Mouse (Mus musculus) embryonic facial prominence, embryonic 14.5 days (tissue): ENCODE data around the gene Llph. TPM values are rescaled to one million over a fixed set of nuclear protein-coding genes. Genes with fewer than 3 reads are reported as not detected.
"Not testable (repeated sequence)": the region's sequence is repeated elsewhere in the genome, so short reads cannot be mapped to it uniquely, and the experiment has no call there.

Experiments
- ATAC-seq: fragments of 200-750 bp; cut with Nextera tagmentation; 2 replicates; pipeline ENCODE4 v1.8.0; 2017; ENCODE audit warnings: low read depth, moderate number of reproducible peaks, moderate TSS enrichment
- DNase-seq: peaks from one replicate; pipeline ENCODE4 v3.0.0-alpha.2; 2015; ENCODE audit warnings: low spot score
- H3K27ac ChIP-seq: fragments of 300-500 bp; sonication (generic); replicated peaks from 2 replicates; pipeline ENCODE4 v1.5.1; 2014; ENCODE audit warnings: low read depth, mild to moderate bottlenecking, low read length, moderate library complexity
- H3K27me3 ChIP-seq: fragments of 300-500 bp; sonication (generic); replicated peaks from 2 replicates; pipeline ENCODE4 v1.6.1; 2014; ENCODE audit warnings: low read length; ENCODE audit not compliant: control insufficient read depth, insufficient read depth
- H3K36me3 ChIP-seq: fragments of 300-500 bp; sonication (generic); 2 replicates; pipeline ENCODE4 v1.6.1; 2014; ENCODE audit warnings: low read length, mixed read lengths; ENCODE audit not compliant: control insufficient read depth, insufficient read depth
- H3K4me1 ChIP-seq: fragments of 300-500 bp; sonication (generic); 2 replicates; pipeline ENCODE4 v1.6.1; 2014; ENCODE audit warnings: antibody characterized with exemption, low read length; ENCODE audit not compliant: control insufficient read depth, insufficient read depth
- H3K4me2 ChIP-seq: fragments of 300-500 bp; sonication (generic); 2 replicates; pipeline ENCODE4 v1.6.1; 2014; ENCODE audit warnings: low read depth, mild to moderate bottlenecking, low read length, moderate library complexity, mixed read lengths
- H3K4me3 ChIP-seq: fragments of 300-500 bp; sonication (generic); 2 replicates; pipeline ENCODE4 v1.5.1; 2014; ENCODE audit warnings: low read depth, mild to moderate bottlenecking, low read length
- H3K9ac ChIP-seq: fragments of 300-500 bp; sonication (generic); 2 replicates; pipeline ENCODE4 v1.6.1; 2014; ENCODE audit warnings: low read depth, mild to moderate bottlenecking, low read length, moderate library complexity, mixed read lengths
- H3K9me3 ChIP-seq: fragments of 300-500 bp; sonication (generic); 2 replicates; pipeline ENCODE4 v1.6.1; 2016; ENCODE audit warnings: low read length; ENCODE audit not compliant: control insufficient read depth
- WGBS: fragments of 180-500 bp; shearing (Covaris S2); extraction: QIAGEN DNeasy Blood & Tissue Kit; methylation state at CpG from one replicate; pipeline ENCODE4 v1.1.7; 2014; 5-methylcytosine and 5-hydroxymethylcytosine counted together
- polyA plus RNA-seq: library from polyadenylated mRNA; unstranded; fragments of >200 nt; fragmentation: Nextera tagmentation; extraction: Ambion mirVana; gene quantifications from 2 replicates; pipeline ENCODE4 v1.2.1, GENCODE M21; 2014

The Llph gene
- polyA plus RNA-seq, 1 experiment from 2014 or later = 44.4 TPM

- Histone ChIP-seq H3K9ac (peak overlapping the region; percentile 84), H3K4me2 (peak overlapping the region; percentile 58), H3K4me3 (peak overlapping the region; percentile 98), H3K9me3 (peaks cover 3% of the 10 kb centered on the region; the same call in 1 of the 2 replicates), H3K27ac (no peak overlapping the region), H3K4me1 (no peaks in the 10 kb centered on the region), H3K36me3 (no peaks in the 10 kb centered on the region; the same call in 1 of the 2 replicates), H3K27me3 (no peaks in the 10 kb centered on the region)
- DNase-seq (no peak), ATAC-seq (no peak)
- WGBS = 49% methylated on average over 6 of the region's 6 CpGs
Measured at GRCm38 (mm10) chr10:120209539-120209925, 17.3 kb upstream of the Llph start.

- Histone ChIP-seq H3K9me3 (peaks cover 3% of the 10 kb centered on the region; the same call in 1 of the 2 replicates), H3K36me3 (no peaks in the 10 kb centered on the region; the same call in 1 of the 2 replicates), H3K27ac (no peak overlapping the region), H3K4me2 (no peak overlapping the region), H3K4me3 (no peak overlapping the region), H3K9ac (no peak overlapping the region), H3K27me3 (no peaks in the 10 kb centered on the region), H3K4me1 (no peaks in the 10 kb centered on the region)
- DNase-seq = no peak
- WGBS = 84% methylated on average over 3 of the region's 3 CpGs
- ATAC-seq = no peak
Measured at GRCm38 (mm10) chr10:120210096-120210495, 16.8 kb upstream of the Llph start.

- H3K4me3 ChIP-seq, H3K36me3 ChIP-seq, H3K27me3 ChIP-seq, H3K9ac ChIP-seq, ATAC-seq, H3K27ac ChIP-seq, DNase-seq, H3K4me2 ChIP-seq, H3K9me3 ChIP-seq, H3K4me1 ChIP-seq: not testable (repeated sequence)
- WGBS = 91% methylated on average over 1 of the region's 1 CpGs
Measured at GRCm38 (mm10) chr10:120217099-120217498, 9.8 kb upstream of the Llph start.

GRCm38 (mm10) chr10:120218996-120219395 is 7.9 kb upstream of the Llph start:
- H3K27ac ChIP-seq = no peak overlapping the region
- H3K9ac ChIP-seq = no peak overlapping the region
- ATAC-seq = no peak
- no peak overlapping the region for H3K4me3 ChIP-seq
- H3K4me2 ChIP-seq = no peak overlapping the region
- no peaks in the 10 kb centered on the region for H3K27me3 ChIP-seq
- no peaks in the 10 kb centered on the region for H3K4me1 ChIP-seq
- no peaks in the 10 kb centered on the region for H3K9me3 ChIP-seq
- H3K36me3 ChIP-seq = peaks cover 9% of the 10 kb centered on the region; the same call in 1 of the 2 replicates
- DNase-seq = no peak
- WGBS = 90% methylated on average over 10 of the region's 10 CpGs

- ATAC-seq = no peak
- peak; percentile 48 for DNase-seq
Measured at GRCm38 (mm10) chr10:120219578-120220359, 7.1 kb upstream of the Llph start.

GRCm38 (mm10) chr10:120220776-120221175 is 6.1 kb upstream of the Llph start:
- H3K9me3 ChIP-seq = no peaks in the 10 kb centered on the region
- no peak overlapping the region for H3K27ac ChIP-seq
- WGBS = 81% methylated on average over 7 of the region's 7 CpGs
- no peaks in the 10 kb centered on the region for H3K4me1 ChIP-seq
- H3K36me3 ChIP-seq = peaks cover 9% of the 10 kb centered on the region; the same call in 1 of the 2 replicates
- ATAC-seq (no peak), DNase-seq (no peak)
- H3K4me3 ChIP-seq = no peak overlapping the region
- H3K27me3 ChIP-seq = no peaks in the 10 kb centered on the region
- H3K4me2 ChIP-seq = no peak overlapping the region
- no peak overlapping the region for H3K9ac ChIP-seq

More at GRCm38 (mm10) chr10:120219578-120220359, 7.1 kb upstream of the Llph start:
- H3K4me2 ChIP-seq = no peak overlapping the region
- H3K4me3 ChIP-seq = no peak overlapping the region
- H3K4me1 ChIP-seq = no peaks in the 10 kb centered on the region
- H3K9me3 ChIP-seq = no peaks in the 10 kb centered on the region
- H3K27ac ChIP-seq = no peak overlapping the region
- peaks cover 9% of the 10 kb centered on the region; the same call in 1 of the 2 replicates for H3K36me3 ChIP-seq
- H3K27me3 ChIP-seq = no peaks in the 10 kb centered on the region
- 83% methylated on average over 14 of the region's 14 CpGs for WGBS
- H3K9ac ChIP-seq = no peak overlapping the region

- no peak overlapping the region for H3K27ac ChIP-seq
- ATAC-seq (no peak), DNase-seq (peak; percentile 58)
- H3K4me2 ChIP-seq = no peak overlapping the region
- 28% methylated on average over 5 of the region's 5 CpGs for WGBS
- H3K9me3 ChIP-seq = no peaks in the 10 kb centered on the region
- no peaks in the 10 kb centered on the region for H3K27me3 ChIP-seq
- H3K36me3 ChIP-seq = peaks cover 33% of the 10 kb centered on the region
- H3K4me1 ChIP-seq = 0 out of 2 replicates have a peak, but pooled peaks cover 7% of the 10 kb centered on the region
- H3K9ac ChIP-seq = no peak overlapping the region
- H3K4me3 ChIP-seq = no peak overlapping the region
Measured at GRCm38 (mm10) chr10:120231718-120232117, 4.8 kb downstream of the Llph start.

GRCm38 (mm10) chr10:120233655-120234367 is 6.9 kb downstream of the Llph start:
- 27% methylated on average over 18 of the region's 18 CpGs for WGBS
- DNase-seq (peak; percentile 77), ATAC-seq (no peak)
- no peaks in the 10 kb centered on the region for H3K9me3 ChIP-seq
- no peak overlapping the region for H3K27ac ChIP-seq
- H3K4me2 ChIP-seq = peak overlapping the region; percentile 35
- peak overlapping the region; percentile 19; the same call in 1 of the 2 replicates for H3K9ac ChIP-seq
- H3K36me3 ChIP-seq = peaks cover 26% of the 10 kb centered on the region
- no peaks in the 10 kb centered on the region for H3K4me1 ChIP-seq
- H3K4me3 ChIP-seq = no peak overlapping the region
- no peaks in the 10 kb centered on the region for H3K27me3 ChIP-seq
